Mouse (Mus musculus): ENCODE data around the gene Mroh2a. TPM values are rescaled to one million over a fixed set of nuclear protein-coding genes. Genes with fewer than 3 reads are reported as not detected.

Gene Mroh2a
- polyA plus RNA-seq, 1 experiment from 2014 or later: 2.8 TPM

GRCm38 (mm10) chr1:88243861-88244260, 17.1 kb downstream of the Mroh2a start:
- Histone ChIP-seq H3K4me3 (ENCODE audit: low read length) (no peak overlapping the region), H3K27me3 (ENCODE audit: insufficient read depth, low read length) (no peaks in the 10 kb centered on the region), H3K4me2 (replicated peaks; ENCODE audit: low read depth, low read length) (no peak overlapping the region), H3K4me1 (ENCODE audit: insufficient read depth, low read length) (no peaks in the 10 kb centered on the region), H3K9me3 (ENCODE audit: low read length) (peaks cover 93% of the 10 kb centered on the region), H3K36me3 (ENCODE audit: insufficient read depth, low read length) (no peaks in the 10 kb centered on the region), H3K9ac (replicated peaks; ENCODE audit: low read length) (no peak overlapping the region), H3K27ac (ENCODE audit: low read length) (no peak overlapping the region)
- 65% methylated on average over 5 of the region's 5 CpGs for WGBS
- no peak for ATAC-seq (ENCODE audit: low FRiP score, low TSS enrichment)

GRCm38 (mm10) chr1:88245881-88246280, 19.1 kb downstream of the Mroh2a start:
- no peak for ATAC-seq (ENCODE audit: low FRiP score, low TSS enrichment)
- Histone ChIP-seq H3K9me3 (ENCODE audit: low read length) (peaks cover 93% of the 10 kb centered on the region), H3K36me3 (ENCODE audit: insufficient read depth, low read length) (no peaks in the 10 kb centered on the region)

GRCm38 (mm10) chr1:88246386-88246785, 19.6 kb downstream of the Mroh2a start:
- WGBS: 49% methylated on average over 6 of the region's 6 CpGs
- peaks cover 91% of the 10 kb centered on the region for H3K9me3 ChIP-seq (ENCODE audit: low read length)
- H3K27ac ChIP-seq (ENCODE audit: low read length): no peak overlapping the region
- no peak for ATAC-seq (ENCODE audit: low FRiP score, low TSS enrichment)
- H3K9ac ChIP-seq (replicated peaks; ENCODE audit: low read length): no peak overlapping the region
- no peak overlapping the region for H3K4me3 ChIP-seq (ENCODE audit: low read length)
- H3K27me3 ChIP-seq (ENCODE audit: insufficient read depth, low read length): no peaks in the 10 kb centered on the region
- H3K4me1 ChIP-seq (ENCODE audit: insufficient read depth, low read length): no peaks in the 10 kb centered on the region
- no peak overlapping the region for H3K4me2 ChIP-seq (replicated peaks; ENCODE audit: low read depth, low read length)
- no peaks in the 10 kb centered on the region for H3K36me3 ChIP-seq (ENCODE audit: insufficient read depth, low read length)

More at GRCm38 (mm10) chr1:88245881-88246280, 19.1 kb downstream of the Mroh2a start:
- 80% methylated on average over 6 of the region's 6 CpGs for WGBS
- no peaks in the 10 kb centered on the region for H3K4me1 ChIP-seq (ENCODE audit: insufficient read depth, low read length)
- no peak overlapping the region for H3K4me2 ChIP-seq (replicated peaks; ENCODE audit: low read depth, low read length)
- H3K9ac ChIP-seq (replicated peaks; ENCODE audit: low read length): no peak overlapping the region
- H3K27me3 ChIP-seq (ENCODE audit: insufficient read depth, low read length): no peaks in the 10 kb centered on the region
- H3K4me3 ChIP-seq (ENCODE audit: low read length): no peak overlapping the region
- H3K27ac ChIP-seq (ENCODE audit: low read length): no peak overlapping the region

GRCm38 (mm10) chr1:88247660-88248059, 20.9 kb downstream of the Mroh2a start:
- no peak overlapping the region for H3K4me3 ChIP-seq (ENCODE audit: low read length)
- peaks cover 91% of the 10 kb centered on the region for H3K9me3 ChIP-seq (ENCODE audit: low read length)

DNA sequence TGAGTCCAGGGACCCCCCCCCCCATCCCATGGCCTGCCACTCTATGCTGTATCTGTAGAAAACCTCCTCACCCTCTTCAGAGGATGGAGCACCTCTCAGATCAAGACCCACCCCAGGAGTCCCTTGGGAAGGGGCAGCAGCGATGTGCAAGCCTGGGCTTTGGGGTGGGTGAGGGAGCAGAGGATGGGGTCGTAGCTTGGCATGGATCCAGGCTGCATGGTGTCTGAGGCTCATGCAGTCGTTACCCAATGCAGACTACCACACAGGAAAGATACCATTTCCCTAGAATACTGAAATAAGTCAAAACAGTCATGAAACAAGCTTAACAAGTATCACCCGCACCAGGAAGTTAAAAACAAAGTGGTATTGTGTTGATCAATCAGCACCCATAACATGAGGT, 21.9 kb downstream of the Mroh2a start:
- Histone ChIP-seq H3K27ac (ENCODE audit: low read length) (no peak overlapping the region), H3K36me3 (ENCODE audit: insufficient read depth, low read length) (no peaks in the 10 kb centered on the region), H3K4me2 (replicated peaks; ENCODE audit: low read depth, low read length) (no peak overlapping the region), H3K27me3 (ENCODE audit: insufficient read depth, low read length) (no peaks in the 10 kb centered on the region), H3K4me1 (ENCODE audit: insufficient read depth, low read length) (no peaks in the 10 kb centered on the region), H3K9me3 (ENCODE audit: low read length) (peaks cover 93% of the 10 kb centered on the region), H3K4me3 (ENCODE audit: low read length) (no peak overlapping the region), H3K9ac (replicated peaks; ENCODE audit: low read length) (no peak overlapping the region)
- 69% methylated on average over 4 of the region's 4 CpGs for WGBS
- no peak for ATAC-seq (ENCODE audit: low FRiP score, low TSS enrichment)

More at GRCm38 (mm10) chr1:88247660-88248059, 20.9 kb downstream of the Mroh2a start:
- Histone ChIP-seq H3K4me1 (ENCODE audit: insufficient read depth, low read length) (no peaks in the 10 kb centered on the region), H3K4me2 (replicated peaks; ENCODE audit: low read depth, low read length) (no peak overlapping the region), H3K9ac (replicated peaks; ENCODE audit: low read length) (no peak overlapping the region), H3K27ac (ENCODE audit: low read length) (no peak overlapping the region), H3K36me3 (ENCODE audit: insufficient read depth, low read length) (no peaks in the 10 kb centered on the region), H3K27me3 (ENCODE audit: insufficient read depth, low read length) (no peaks in the 10 kb centered on the region)
- WGBS: 57% methylated on average over 2 of the region's 2 CpGs
- no peak for ATAC-seq (ENCODE audit: low FRiP score, low TSS enrichment)

DNA sequence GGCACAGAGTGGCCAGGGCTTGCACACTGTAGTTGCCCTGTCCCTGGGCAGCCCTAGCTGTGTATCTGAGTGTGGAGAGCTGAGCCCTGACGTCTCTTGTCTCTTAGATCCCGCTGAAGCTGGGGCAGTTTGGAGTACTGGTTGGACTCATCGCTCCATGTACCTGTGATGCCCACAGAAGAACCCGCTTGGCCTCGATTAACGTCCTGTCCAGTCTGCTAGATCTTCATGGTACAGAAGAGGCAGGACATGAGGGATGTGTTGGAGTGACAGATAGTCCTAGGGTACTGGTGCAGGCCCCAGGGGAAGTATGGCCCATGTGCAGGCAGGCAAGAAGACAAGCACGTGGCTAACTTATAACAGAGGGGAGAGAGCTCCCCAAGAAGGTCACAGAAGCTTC, 22.8 kb downstream of the Mroh2a start:
- H3K4me3 ChIP-seq (ENCODE audit: low read length): no peak overlapping the region
- H3K27me3 ChIP-seq (ENCODE audit: insufficient read depth, low read length): no peaks in the 10 kb centered on the region
- H3K9me3 ChIP-seq (ENCODE audit: low read length): peaks cover 90% of the 10 kb centered on the region
- no peak for ATAC-seq (ENCODE audit: low FRiP score, low TSS enrichment)
- H3K9ac ChIP-seq (replicated peaks; ENCODE audit: low read length): no peak overlapping the region
- H3K27ac ChIP-seq (ENCODE audit: low read length): no peak overlapping the region
- 78% methylated on average over 7 of the region's 7 CpGs for WGBS
- no peak overlapping the region for H3K4me2 ChIP-seq (replicated peaks; ENCODE audit: low read depth, low read length)
- H3K36me3 ChIP-seq (ENCODE audit: insufficient read depth, low read length): no peaks in the 10 kb centered on the region
- no peaks in the 10 kb centered on the region for H3K4me1 ChIP-seq (ENCODE audit: insufficient read depth, low read length)

- Histone ChIP-seq H3K9ac (replicated peaks; ENCODE audit: low read length) (no peak overlapping the region), H3K4me3 (ENCODE audit: low read length) (no peak overlapping the region), H3K27ac (ENCODE audit: low read length) (no peak overlapping the region), H3K9me3 (ENCODE audit: low read length) (peaks cover 90% of the 10 kb centered on the region), H3K36me3 (ENCODE audit: insufficient read depth, low read length) (no peaks in the 10 kb centered on the region), H3K4me2 (replicated peaks; ENCODE audit: low read depth, low read length) (no peak overlapping the region), H3K4me1 (ENCODE audit: insufficient read depth, low read length) (no peaks in the 10 kb centered on the region), H3K27me3 (ENCODE audit: insufficient read depth, low read length) (no peaks in the 10 kb centered on the region)
- WGBS: 79% methylated on average over 5 of the region's 5 CpGs
- ATAC-seq (ENCODE audit: low FRiP score, low TSS enrichment): no peak
Observed at GRCm38 (mm10) chr1:88250023-88250422, 23.2 kb downstream of the Mroh2a start.

- Histone ChIP-seq H3K27me3 (ENCODE audit: insufficient read depth, low read length) (no peaks in the 10 kb centered on the region), H3K27ac (ENCODE audit: low read length) (no peak overlapping the region), H3K4me3 (ENCODE audit: low read length) (no peak overlapping the region), H3K36me3 (ENCODE audit: insufficient read depth, low read length) (no peaks in the 10 kb centered on the region), H3K9me3 (ENCODE audit: low read length) (peaks cover 74% of the 10 kb centered on the region), H3K4me1 (ENCODE audit: insufficient read depth, low read length) (no peaks in the 10 kb centered on the region), H3K4me2 (replicated peaks; ENCODE audit: low read depth, low read length) (no peak overlapping the region), H3K9ac (replicated peaks; ENCODE audit: low read length) (no peak overlapping the region)
- 65% methylated on average over 8 of the region's 8 CpGs for WGBS
- ATAC-seq (ENCODE audit: low FRiP score, low TSS enrichment): no peak
Observed at GRCm38 (mm10) chr1:88253106-88253505, 26.3 kb downstream of the Mroh2a start.

GRCm38 (mm10) chr1:88253540-88253939, 26.8 kb downstream of the Mroh2a start:
- Histone ChIP-seq H3K4me2 (replicated peaks; ENCODE audit: low read depth, low read length) (no peak overlapping the region), H3K4me1 (ENCODE audit: insufficient read depth, low read length) (no peaks in the 10 kb centered on the region), H3K27me3 (ENCODE audit: insufficient read depth, low read length) (no peaks in the 10 kb centered on the region), H3K9me3 (ENCODE audit: low read length) (peaks cover 70% of the 10 kb centered on the region), H3K27ac (ENCODE audit: low read length) (no peak overlapping the region), H3K9ac (replicated peaks; ENCODE audit: low read length) (no peak overlapping the region), H3K4me3 (ENCODE audit: low read length) (no peak overlapping the region), H3K36me3 (ENCODE audit: insufficient read depth, low read length) (no peaks in the 10 kb centered on the region)
- 68% methylated on average over 6 of the region's 6 CpGs for WGBS
- no peak for ATAC-seq (ENCODE audit: low FRiP score, low TSS enrichment)

- peaks cover 56% of the 10 kb centered on the region for H3K9me3 ChIP-seq (ENCODE audit: low read length)
- no peaks in the 10 kb centered on the region for H3K27me3 ChIP-seq (ENCODE audit: insufficient read depth, low read length)
- H3K27ac ChIP-seq (ENCODE audit: low read length): no peak overlapping the region
- no peak overlapping the region for H3K4me3 ChIP-seq (ENCODE audit: low read length)
- peaks cover 10% of the 10 kb centered on the region for H3K4me1 ChIP-seq (ENCODE audit: insufficient read depth, low read length)
- H3K9ac ChIP-seq (replicated peaks; ENCODE audit: low read length): no peak overlapping the region
- H3K36me3 ChIP-seq (ENCODE audit: insufficient read depth, low read length): peaks cover 6% of the 10 kb centered on the region
- no peak overlapping the region for H3K4me2 ChIP-seq (replicated peaks; ENCODE audit: low read depth, low read length)
- no peak for ATAC-seq (ENCODE audit: low FRiP score, low TSS enrichment)
- 82% methylated on average over 12 of the region's 12 CpGs for WGBS
Observed at GRCm38 (mm10) chr1:88254793-88255465, 28.1 kb downstream of the Mroh2a start.

All from kidney, embryonic 16.5 days (tissue).